Mouse (Mus musculus) liver, embryonic 16.5 days (tissue): ENCODE data around the gene Pdp2. TPM values are rescaled to one million over a fixed set of nuclear protein-coding genes. Genes with fewer than 3 reads are reported as not detected.

Source experiments
- ATAC-seq: fragments of 200-750 bp; cut with Nextera tagmentation; 2 replicates; pipeline ENCODE4 v1.8.0; 2017; ENCODE audit warnings: low read depth, mild to moderate bottlenecking, moderate number of reproducible peaks, moderate library complexity
- H3K27ac ChIP-seq: fragments of 300-500 bp; sonication (generic); 2 replicates; pipeline ENCODE4 v1.5.1; 2014; ENCODE audit warnings: mild to moderate bottlenecking, low read length
- H3K27me3 ChIP-seq: fragments of 300-500 bp; sonication (generic); 2 replicates; pipeline ENCODE4 v1.6.1; 2014; ENCODE audit warnings: low read depth, low read length, mixed read lengths; ENCODE audit not compliant: control insufficient read depth, insufficient read depth
- H3K36me3 ChIP-seq: fragments of 300-500 bp; sonication (generic); 2 replicates; pipeline ENCODE4 v1.6.1; 2014; ENCODE audit warnings: mild to moderate bottlenecking; ENCODE audit not compliant: control insufficient read depth, insufficient read depth
- H3K4me1 ChIP-seq: fragments of 300-500 bp; sonication (generic); 2 replicates; pipeline ENCODE4 v1.6.1; 2014; ENCODE audit warnings: low read depth, low read length, mixed read lengths; ENCODE audit not compliant: control insufficient read depth
- H3K4me2 ChIP-seq: fragments of 300-500 bp; sonication (generic); 2 replicates; pipeline ENCODE4 v1.6.1; 2014; ENCODE audit warnings: low read depth, low read length, mixed read lengths
- H3K4me3 ChIP-seq: fragments of 300-500 bp; sonication (generic); 2 replicates; pipeline ENCODE4 v1.5.1; 2014; ENCODE audit warnings: low read depth, mild to moderate bottlenecking, low read length
- H3K9ac ChIP-seq: fragments of 300-500 bp; sonication (generic); 2 replicates; pipeline ENCODE4 v1.6.1; 2014; ENCODE audit warnings: low read depth, low read length
- H3K9me3 ChIP-seq: fragments of 300-500 bp; sonication (generic); replicated peaks from 2 replicates; pipeline ENCODE4 v1.6.1; 2016; ENCODE audit warnings: low read length; ENCODE audit not compliant: control insufficient read depth
- WGBS: fragments of 180-500 bp; shearing (Covaris S2); extraction: QIAGEN DNeasy Blood & Tissue Kit; methylation state at CpG from one replicate; pipeline ENCODE4 v1.1.7; 2014; ENCODE audit not compliant: insufficient replicate concordance; 5-methylcytosine and 5-hydroxymethylcytosine counted together
- polyA plus RNA-seq: library from polyadenylated mRNA; unstranded; fragments of >200 nt; fragmentation: Nextera tagmentation; extraction: Ambion mirVana; gene quantifications from 2 replicates; pipeline ENCODE4 v1.2.1, GENCODE M21; 2015

Pdp2 gene
- polyA plus RNA-seq, 1 experiment from 2014 or later, result 3.9 TPM

- no peaks in the 10 kb centered on the region for H3K27me3 ChIP-seq
- ATAC-seq, result no peak
- peaks cover 14% of the 10 kb centered on the region for H3K36me3 ChIP-seq
- 86% methylated on average over 31 of the region's 31 CpGs for WGBS
- H3K27ac ChIP-seq, result no peak overlapping the region
- H3K4me3 ChIP-seq, result no peak overlapping the region
- H3K9ac ChIP-seq, result no peak overlapping the region
- no peaks in the 10 kb centered on the region for H3K9me3 ChIP-seq
- H3K4me1 ChIP-seq, result peaks cover 14% of the 10 kb centered on the region
- H3K4me2 ChIP-seq, result no peak overlapping the region
Observed at GRCm38 (mm10) chr8:104593536-104594325, 2.5 kb downstream of the Pdp2 start.

DNA sequence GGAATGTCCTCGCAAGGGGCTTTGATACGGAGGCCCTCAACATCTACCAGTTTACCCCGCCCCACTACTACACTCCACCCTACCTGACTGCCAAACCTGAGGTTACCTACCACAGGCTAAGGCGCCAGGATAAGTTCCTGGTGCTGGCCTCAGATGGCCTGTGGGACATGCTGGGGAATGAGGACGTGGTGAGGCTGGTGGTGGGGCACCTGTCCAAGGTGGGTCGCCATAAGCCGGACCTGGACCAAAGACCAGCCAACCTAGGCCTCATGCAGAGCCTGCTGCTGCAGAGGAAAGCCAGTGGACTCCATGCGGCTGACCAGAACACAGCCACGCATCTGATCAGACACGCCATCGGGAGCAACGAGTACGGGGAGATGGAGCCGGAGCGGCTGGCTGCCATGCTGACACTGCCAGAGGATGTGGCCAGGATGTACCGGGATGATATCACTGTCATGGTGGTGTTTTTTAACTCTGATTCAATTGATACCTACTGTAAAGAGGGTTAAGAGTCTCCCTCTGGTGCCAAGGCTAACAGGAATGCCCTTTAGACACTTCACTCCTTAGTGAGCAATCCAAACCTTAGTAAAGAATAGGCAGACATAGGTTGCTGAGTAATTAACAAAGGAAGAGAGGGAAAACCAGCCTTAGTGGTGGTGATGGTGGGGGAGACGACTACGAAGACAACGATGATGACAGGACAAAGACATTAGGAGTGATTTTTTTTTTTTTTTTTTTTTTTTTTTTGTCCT is 3.5 kb downstream of the Pdp2 start:
- Histone ChIP-seq H3K4me3 (no peak overlapping the region), H3K9ac (no peak overlapping the region), H3K27me3 (no peaks in the 10 kb centered on the region), H3K4me2 (no peak overlapping the region), H3K4me1 (peaks cover 14% of the 10 kb centered on the region), H3K9me3 (no peaks in the 10 kb centered on the region), H3K27ac (no peak overlapping the region), H3K36me3 (peaks cover 14% of the 10 kb centered on the region)
- ATAC-seq, result no peak
- WGBS, result 84% methylated on average over 19 of the region's 19 CpGs

DNA sequence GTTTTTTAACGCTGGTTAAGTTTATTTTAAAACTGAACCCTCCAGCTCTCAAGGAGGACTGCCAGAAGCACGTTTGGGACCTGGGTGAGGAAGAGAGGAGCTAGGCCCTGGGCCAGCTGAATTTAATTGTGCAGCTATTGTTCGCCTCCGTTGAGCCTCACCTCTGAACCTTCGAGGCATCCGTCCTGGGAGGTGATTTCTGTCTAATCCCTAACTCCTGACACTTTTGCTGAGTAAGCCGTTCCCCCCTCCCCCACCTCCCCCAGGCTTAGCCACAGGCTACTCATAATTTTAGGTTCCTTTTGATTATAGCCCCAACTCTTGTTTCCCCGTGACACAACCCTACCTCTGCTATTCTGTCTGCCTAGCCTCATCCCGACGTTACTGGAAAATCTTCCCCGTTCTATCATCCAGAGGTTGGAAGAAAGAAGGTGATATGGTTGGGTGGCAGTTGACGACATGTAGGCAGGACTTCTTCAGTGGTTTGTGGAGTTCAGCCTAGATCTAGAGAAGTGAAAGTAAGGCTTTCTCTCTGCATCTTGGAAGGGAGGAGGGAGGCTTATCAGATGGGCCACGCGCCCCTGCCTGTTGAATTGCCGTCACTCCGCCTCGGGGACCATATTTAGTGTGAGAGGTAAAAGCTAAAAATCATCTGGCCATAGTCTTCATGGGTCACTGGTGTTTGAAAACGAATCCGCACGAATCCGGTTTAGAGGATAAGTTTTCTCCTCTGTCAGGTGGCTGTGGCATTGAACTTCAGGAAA is 4.7 kb downstream of the Pdp2 start:
- Histone ChIP-seq H3K4me3 (no peak overlapping the region), H3K27ac (no peak overlapping the region), H3K9me3 (no peaks in the 10 kb centered on the region), H3K36me3 (peaks cover 14% of the 10 kb centered on the region), H3K4me2 (0 out of 2 replicates have a peak overlapping the region, but pooled peaks have one; percentile 9), H3K9ac (no peak overlapping the region), H3K4me1 (peaks cover 8% of the 10 kb centered on the region), H3K27me3 (no peaks in the 10 kb centered on the region)
- WGBS, result 56% methylated on average over 21 of the region's 21 CpGs
- ATAC-seq, result no peak

GRCm38 (mm10) chr8:104597656-104598055 is 6.4 kb downstream of the Pdp2 start:
- WGBS, result 78% methylated on average over 6 of the region's 6 CpGs
- Histone ChIP-seq H3K27me3 (peaks cover 4% of the 10 kb centered on the region; the same call in 1 of the 2 replicates), H3K4me3 (no peak overlapping the region), H3K36me3 (peaks cover 14% of the 10 kb centered on the region), H3K4me2 (no peak overlapping the region), H3K4me1 (peaks cover 12% of the 10 kb centered on the region), H3K9ac (no peak overlapping the region), H3K27ac (no peak overlapping the region), H3K9me3 (no peaks in the 10 kb centered on the region)
- ATAC-seq, result no peak

DNA sequence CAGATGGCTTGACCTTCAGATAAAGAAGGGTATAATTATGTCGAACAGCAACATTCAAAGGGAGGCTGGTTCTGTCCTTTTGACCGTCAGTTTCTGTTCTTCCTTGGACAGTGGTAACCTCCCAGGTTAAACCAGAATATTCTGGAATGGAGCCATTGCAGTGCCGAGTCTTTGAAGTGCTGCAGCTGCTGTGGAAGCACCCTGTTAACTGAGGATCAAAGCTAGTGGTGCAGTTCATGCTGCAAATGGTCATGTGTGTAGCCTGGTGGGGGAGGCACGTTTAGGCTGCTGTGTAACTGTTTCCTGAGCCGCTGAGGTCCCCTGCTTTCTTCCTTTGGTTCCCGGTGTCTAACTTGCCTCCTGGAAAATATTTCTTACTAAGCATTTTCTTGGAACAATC is 7.2 kb downstream of the Pdp2 start:
- peaks cover 12% of the 10 kb centered on the region for H3K4me1 ChIP-seq
- H3K4me2 ChIP-seq, result no peak overlapping the region
- 48% methylated on average over 6 of the region's 6 CpGs for WGBS
- no peak overlapping the region for H3K27ac ChIP-seq
- no peak overlapping the region for H3K9ac ChIP-seq
- H3K9me3 ChIP-seq, result no peaks in the 10 kb centered on the region
- H3K36me3 ChIP-seq, result peaks cover 14% of the 10 kb centered on the region
- H3K4me3 ChIP-seq, result no peak overlapping the region
- ATAC-seq, result no peak
- peaks cover 4% of the 10 kb centered on the region; the same call in 1 of the 2 replicates for H3K27me3 ChIP-seq

DNA sequence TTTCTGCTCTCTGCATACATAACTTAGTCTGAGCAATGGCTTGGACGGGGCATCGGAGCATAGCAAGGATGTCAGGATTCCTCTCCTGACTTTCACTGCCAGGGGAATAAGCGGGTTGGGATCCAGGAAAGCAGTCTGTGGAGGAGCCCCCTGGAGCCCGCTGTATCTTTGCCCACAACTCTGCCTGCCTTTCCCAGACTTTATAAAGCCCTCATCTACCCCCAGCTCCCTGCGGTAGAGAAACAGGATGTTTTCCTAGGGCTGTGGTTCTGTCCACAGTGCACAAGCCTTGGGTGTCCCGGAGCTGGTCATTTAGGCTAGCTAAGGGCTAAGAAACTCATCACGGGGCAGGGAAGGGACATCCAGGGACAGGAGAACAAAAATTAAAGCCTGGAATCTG is 10.1 kb downstream of the Pdp2 start:
- WGBS, result 27% methylated on average over 7 of the region's 7 CpGs
- Histone ChIP-seq H3K27ac (no peak overlapping the region), H3K4me3 (no peak overlapping the region), H3K4me2 (peak overlapping the region; percentile 36; the same call in 1 of the 2 replicates), H3K36me3 (no peaks in the 10 kb centered on the region), H3K9ac (no peak overlapping the region), H3K4me1 (peaks cover 7% of the 10 kb centered on the region), H3K27me3 (peaks cover 4% of the 10 kb centered on the region; the same call in 1 of the 2 replicates), H3K9me3 (no peaks in the 10 kb centered on the region)
- ATAC-seq, result no peak

GRCm38 (mm10) chr8:104601941-104602371 is 10.7 kb downstream of the Pdp2 start:
- no peak overlapping the region for H3K4me3 ChIP-seq
- peaks cover 4% of the 10 kb centered on the region; the same call in 1 of the 2 replicates for H3K27me3 ChIP-seq
- no peak overlapping the region for H3K9ac ChIP-seq
- no peak for ATAC-seq
- peak overlapping the region; percentile 36; the same call in 1 of the 2 replicates for H3K4me2 ChIP-seq
- 2% methylated on average over 12 of the region's 12 CpGs for WGBS
- no peaks in the 10 kb centered on the region for H3K36me3 ChIP-seq
- H3K4me1 ChIP-seq, result peaks cover 7% of the 10 kb centered on the region
- H3K27ac ChIP-seq, result no peak overlapping the region
- no peaks in the 10 kb centered on the region for H3K9me3 ChIP-seq

DNA sequence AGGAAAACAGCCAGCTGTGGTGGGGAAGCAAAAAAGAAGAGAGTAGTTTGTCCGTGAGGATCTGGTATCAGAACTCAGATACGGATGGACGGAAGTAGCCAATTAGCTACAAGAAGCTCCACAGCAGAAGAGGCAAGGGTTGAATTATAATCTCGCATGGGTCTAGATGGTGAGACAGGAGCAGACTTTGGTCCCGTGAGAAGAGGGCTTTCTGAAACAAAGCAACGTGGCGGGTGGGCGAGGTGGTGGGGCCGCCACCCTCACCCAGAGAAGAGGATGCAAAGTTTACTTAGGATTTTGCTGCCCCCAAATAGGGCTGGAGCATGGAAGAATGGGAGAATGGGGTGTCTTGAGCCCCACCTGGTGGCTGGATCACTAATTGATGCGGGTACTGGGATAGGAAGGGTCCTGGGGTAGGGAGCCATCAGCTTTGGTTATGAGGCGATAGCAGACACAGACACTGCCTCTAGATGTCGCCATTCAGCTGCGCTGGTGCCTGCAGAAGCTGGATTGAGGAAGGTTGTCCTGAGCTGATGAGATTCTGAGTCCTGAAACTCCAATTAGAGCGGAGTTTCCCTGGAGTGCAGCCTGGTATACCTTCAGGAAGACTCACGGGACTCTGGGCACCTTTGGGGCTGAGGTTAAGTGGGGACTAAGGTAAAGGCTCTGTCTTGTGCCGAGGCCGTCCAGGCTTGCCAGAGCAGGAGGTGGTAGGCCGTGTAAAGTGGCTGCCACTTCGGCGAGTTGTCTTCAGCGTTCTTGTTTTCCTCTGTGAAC is 11.4 kb downstream of the Pdp2 start:
- Histone ChIP-seq H3K9me3 (no peaks in the 10 kb centered on the region), H3K4me3 (no peak overlapping the region), H3K27me3 (peaks cover 4% of the 10 kb centered on the region; the same call in 1 of the 2 replicates), H3K9ac (no peak overlapping the region; the same call in 1 of the 2 replicates), H3K27ac (no peak overlapping the region), H3K36me3 (no peaks in the 10 kb centered on the region), H3K4me2 (peak overlapping the region; percentile 36), H3K4me1 (peaks cover 7% of the 10 kb centered on the region)
- 22% methylated on average over 21 of the region's 21 CpGs for WGBS
- ATAC-seq, result peak; percentile 69
